Mouse (Mus musculus) ES-E14 (cell line): ENCODE measurements around the gene Nup35. TPM values are rescaled to one million over a fixed set of nuclear protein-coding genes. Genes with fewer than 3 reads are reported as not detected.

ENCODE experiments used
- DNase-seq: peaks from one replicate; pipeline ENCODE4 v3.0.0-alpha.2; 2013; ENCODE audit warnings: low read depth, low spot score
- H3K27ac ChIP-seq: 2 replicates; pipeline ENCODE4 v1.5.1; 2012; ENCODE audit warnings: low read depth, mild to moderate bottlenecking, low read length, moderate library complexity, mixed read lengths; ENCODE audit not compliant: poor library complexity, insufficient read depth, severe bottlenecking
- H3K36me3 ChIP-seq: 2 replicates; pipeline ENCODE4 v1.6.1; 2012; ENCODE audit warnings: mild to moderate bottlenecking, low read length, moderate library complexity, mixed read lengths; ENCODE audit not compliant: control insufficient read depth, poor library complexity, insufficient read depth, severe bottlenecking
- H3K4me1 ChIP-seq, 2 experiments: fragments of 150-350 bp in 1 of 2; sonication (generic) in 1 of 2; 2 replicates each; pipeline ENCODE4 v1.6.1; 2012; ENCODE audit warnings: low read length in 2 of 2, mild to moderate bottlenecking in 1 of 2, mixed read lengths in 1 of 2; ENCODE audit not compliant: control insufficient read depth in 2 of 2, insufficient read depth in 2 of 2, poor library complexity in 1 of 2
- H3K4me3 ChIP-seq, 2 experiments: fragments of 150-350 bp in 1 of 2; sonication (generic) in 1 of 2; 2 replicates each; pipeline ENCODE4 v1.5.1; 2012; ENCODE audit warnings: low read length in 2 of 2, low read depth in 1 of 2, mild to moderate bottlenecking in 1 of 2, mixed read lengths in 1 of 2; ENCODE audit not compliant: insufficient read depth in 1 of 2, poor library complexity in 1 of 2, severe bottlenecking in 1 of 2
- H3K9ac ChIP-seq: 2 replicates; pipeline ENCODE4 v1.6.1; 2012; ENCODE audit warnings: low read depth, mild to moderate bottlenecking, low read length, mixed read lengths; ENCODE audit not compliant: poor library complexity, insufficient read depth, severe bottlenecking
- H3K9me3 ChIP-seq: fragments of 150-350 bp; sonication (generic); 2 replicates; pipeline ENCODE4 v1.6.1; 2012; ENCODE audit warnings: low read depth, mild to moderate bottlenecking, low read length; ENCODE audit not compliant: control insufficient read depth, insufficient read depth
- CHD2 ChIP-seq: IDR thresholded peaks from 2 replicates; pipeline ENCODE4 v1.6.1; 2014; ENCODE audit warnings: mild to moderate bottlenecking, low read depth, low read length, inconsistent platforms
- HCFC1 ChIP-seq: IDR thresholded peaks from 2 replicates; pipeline ENCODE4 v1.6.1; 2012; ENCODE audit warnings: low read length, inconsistent platforms, borderline replicate concordance; ENCODE audit not compliant: insufficient read depth
- MAFK ChIP-seq: IDR thresholded peaks from 2 replicates; pipeline ENCODE4 v1.6.1; 2014; ENCODE audit warnings: mild to moderate bottlenecking, low read depth, low read length, inconsistent platforms; ENCODE audit not compliant: insufficient read depth
- ZC3H11A ChIP-seq: IDR thresholded peaks from 2 replicates; pipeline ENCODE4 v1.6.1; 2012; ENCODE audit warnings: low read depth, mild to moderate bottlenecking, inconsistent platforms, low read length, borderline replicate concordance
- ZNF384 ChIP-seq: IDR thresholded peaks from 2 replicates; pipeline ENCODE4 v1.6.1; 2012; ENCODE audit warnings: low read depth, low read length, inconsistent platforms
- in situ Hi-C, 2 experiments: fragments of 600-800 bp; cut with MboI; formaldehyde crosslinking; loops; one replicate each; pipeline ENCODE4 v1.15.1; 2025; ENCODE audit warnings: low sequenced_read_pairs in 2 of 2, inconsistent platforms in 1 of 2; ENCODE audit not compliant: unreplicated experiment in 2 of 2
- total RNA-seq: library from RNA; depleted of rRNA; stranded (reverse); fragments of 300-350 nt; gene quantifications from 2 replicates; pipeline ENCODE4 v1.2.3, GENCODE M21; 2012

Nup35 gene
- total RNA-seq, 1 experiment = 55.8 TPM

GRCm38 (mm10) chr2:80639864-80640263 lies 22.8 kb downstream of the Nup35 start:
- Histone ChIP-seq H3K4me3 (peak overlapping the region; percentile 40 to 75; a peak in 3 of 4 replicates), H3K36me3 (peaks cover 8% of the 10 kb centered on the region), H3K27ac (no peak overlapping the region), H3K9me3 (no peaks in the 10 kb centered on the region), H3K9ac (no peak overlapping the region), H3K4me1 (peaks cover 0 to 2% of the 10 kb centered on the region in 2 experiments; a peak in 1 of 4 replicates)
- no peak for TF ChIP-seq CHD2
- no peak for TF ChIP-seq HCFC1
- TF ChIP-seq MAFK = no peak
- no peak for TF ChIP-seq ZC3H11A
- TF ChIP-seq ZNF384 = no peak
- no peak for DNase-seq
- in situ Hi-C loops = no loop called here

DNA sequence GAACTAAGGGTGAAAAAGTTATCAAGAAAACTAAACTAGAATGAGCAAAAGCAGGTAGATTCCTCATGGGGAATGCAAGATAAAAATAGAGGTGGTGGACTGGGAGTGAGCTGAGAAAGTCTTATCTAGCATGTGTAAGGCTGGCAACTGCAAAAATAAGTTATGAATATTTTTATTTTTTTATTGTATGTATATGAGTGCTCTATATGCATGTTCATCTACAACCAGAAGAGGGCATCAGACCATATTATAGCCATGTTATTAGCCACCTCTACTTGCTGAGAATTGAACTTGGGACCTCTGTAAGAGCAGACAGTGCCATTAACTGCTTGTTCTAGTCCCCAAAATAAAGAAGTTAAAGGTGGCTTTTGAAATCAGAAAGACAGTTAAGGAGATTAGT lies 44.4 kb downstream of the Nup35 start:
- in situ Hi-C loops = no loop called here
- no peak overlapping the region for H3K9ac ChIP-seq
- TF ChIP-seq MAFK = no peak
- TF ChIP-seq ZC3H11A = no peak
- no peak for TF ChIP-seq CHD2
- peaks cover 10% of the 10 kb centered on the region for H3K36me3 ChIP-seq
- no peak for DNase-seq
- H3K4me3 ChIP-seq = no peak overlapping the region
- H3K4me1 ChIP-seq = no peaks in the 10 kb centered on the region
- H3K27ac ChIP-seq = no peak overlapping the region
- no peaks in the 10 kb centered on the region for H3K9me3 ChIP-seq

- Histone ChIP-seq H3K36me3 (peaks cover 7% of the 10 kb centered on the region), H3K27ac (no peak overlapping the region), H3K9me3 (no peaks in the 10 kb centered on the region), H3K9ac (no peak overlapping the region), H3K4me1 (no peaks in the 10 kb centered on the region), H3K4me3 (no peak overlapping the region)
- no peak for DNase-seq
- in situ Hi-C loops = no loop called here
- TF ChIP-seq MAFK (no peak), ZNF384 (no peak), CHD2 (no peak), ZC3H11A (no peak), HCFC1 (no peak)
Observed at GRCm38 (mm10) chr2:80662682-80663081, 45.6 kb downstream of the Nup35 start.

DNA sequence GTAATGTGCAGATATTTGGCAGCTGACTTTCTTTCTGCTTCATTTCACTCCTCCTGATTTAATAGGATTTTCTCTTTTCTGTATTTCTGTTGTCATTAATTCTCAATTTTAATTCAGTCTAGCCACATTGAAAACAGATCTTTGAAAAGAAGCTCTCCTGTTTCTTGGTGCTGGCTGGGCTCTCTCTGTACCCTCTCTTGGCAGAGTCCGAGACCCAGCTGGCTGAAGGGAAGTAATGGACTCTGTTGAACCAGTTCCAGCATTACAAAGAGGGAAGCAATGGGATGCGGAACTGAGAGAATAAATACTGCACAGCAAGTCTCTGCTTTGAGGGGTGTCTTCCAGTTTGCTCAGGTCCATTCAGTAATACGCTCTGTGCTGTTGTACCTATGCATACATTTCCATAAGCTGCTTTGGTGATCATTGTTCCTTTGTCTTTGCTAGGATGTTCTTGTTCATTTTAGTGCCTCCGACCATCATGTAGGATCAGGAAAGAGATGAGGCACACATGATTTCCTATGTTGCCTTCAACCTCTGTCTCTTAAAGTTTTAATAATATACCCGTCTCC lies 50.4 kb downstream of the Nup35 start:
- no peak for TF ChIP-seq ZNF384
- no peak for TF ChIP-seq ZC3H11A
- TF ChIP-seq CHD2 = no peak
- TF ChIP-seq MAFK = no peak
- TF ChIP-seq HCFC1 = no peak
- no peak overlapping the region for H3K4me3 ChIP-seq
- H3K27ac ChIP-seq = no peak overlapping the region
- no peak for DNase-seq
- no peak overlapping the region for H3K9ac ChIP-seq
- peaks cover 5% of the 10 kb centered on the region for H3K36me3 ChIP-seq
- H3K4me1 ChIP-seq = no peaks in the 10 kb centered on the region
- H3K9me3 ChIP-seq = no peaks in the 10 kb centered on the region
- in situ Hi-C loops = no loop called here

- Histone ChIP-seq H3K9me3 (no peaks in the 10 kb centered on the region), H3K27ac (no peak overlapping the region), H3K36me3 (peaks cover 5% of the 10 kb centered on the region), H3K4me3 (no peak overlapping the region), H3K9ac (no peak overlapping the region), H3K4me1 (no peaks in the 10 kb centered on the region)
- TF ChIP-seq CHD2 (no peak), MAFK (no peak), ZNF384 (no peak)
- in situ Hi-C loops = no loop called here
- DNase-seq = peak; percentile 20
Observed at GRCm38 (mm10) chr2:80669868-80670666, 53.0 kb downstream of the Nup35 start.
